Mouse (Mus musculus): ENCODE results near the gene Defb23. TPM values are rescaled to one million over a fixed set of nuclear protein-coding genes. Genes with fewer than 3 reads are reported as not detected.

Defb23 gene
- polyA plus RNA-seq, 1 experiment from 2014 or later, result not detected

- H3K9ac ChIP-seq (ENCODE audit: low read length), result no peak overlapping the region
- no peaks in the 10 kb centered on the region for H3K27me3 ChIP-seq (ENCODE audit: control insufficient read depth, insufficient read depth, low read length)
- no peaks in the 10 kb centered on the region for H3K4me1 ChIP-seq (ENCODE audit: control insufficient read depth, insufficient read depth, low read length)
- H3K9me3 ChIP-seq (replicated peaks; ENCODE audit: control insufficient read depth, low read length), result no peaks in the 10 kb centered on the region
- no peak for ATAC-seq (ENCODE audit: insufficient read depth, low FRiP score)
- H3K36me3 ChIP-seq (ENCODE audit: control insufficient read depth, insufficient read depth, low read length), result no peaks in the 10 kb centered on the region
- H3K4me3 ChIP-seq (replicated peaks; ENCODE audit: low read length), result no peak overlapping the region
- 90% methylated on average over 7 of the region's 7 CpGs for WGBS
- H3K4me2 ChIP-seq (ENCODE audit: low read depth, low read length), result no peak overlapping the region
- H3K27ac ChIP-seq (ENCODE audit: low read length), result no peak overlapping the region
Measured at GRCm38 (mm10) chr2:152481726-152482125, 17.3 kb upstream of the Defb23 start.

DNA sequence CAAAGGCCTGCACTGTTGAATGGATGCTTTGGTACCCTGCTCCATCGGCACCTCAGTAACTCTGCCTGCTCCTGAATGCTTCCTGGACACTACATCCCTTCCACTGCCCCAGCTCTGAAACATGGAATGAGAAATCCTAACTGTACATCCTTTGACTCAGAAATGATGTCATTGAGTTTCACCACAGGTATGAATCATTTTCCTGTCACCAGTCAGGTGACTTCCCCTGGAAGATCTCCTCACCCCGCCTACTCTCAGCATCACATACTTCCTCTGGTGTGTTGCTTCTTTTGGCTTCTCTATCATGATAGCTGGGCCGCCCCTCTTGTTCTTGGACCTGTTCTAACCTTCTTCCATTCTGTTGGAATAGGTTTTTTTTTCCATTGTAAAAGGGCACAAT, 16.5 kb upstream of the Defb23 start:
- Histone ChIP-seq H3K4me3 (replicated peaks; ENCODE audit: low read length) (no peak overlapping the region), H3K9ac (ENCODE audit: low read length) (no peak overlapping the region), H3K9me3 (replicated peaks; ENCODE audit: control insufficient read depth, low read length) (no peaks in the 10 kb centered on the region), H3K27ac (ENCODE audit: low read length) (no peak overlapping the region), H3K4me2 (ENCODE audit: low read depth, low read length) (no peak overlapping the region), H3K4me1 (ENCODE audit: control insufficient read depth, insufficient read depth, low read length) (no peaks in the 10 kb centered on the region), H3K36me3 (ENCODE audit: control insufficient read depth, insufficient read depth, low read length) (no peaks in the 10 kb centered on the region), H3K27me3 (ENCODE audit: control insufficient read depth, insufficient read depth, low read length) (no peaks in the 10 kb centered on the region)
- ATAC-seq (ENCODE audit: insufficient read depth, low FRiP score), result no peak
- 81% methylated on average over 3 of the region's 3 CpGs for WGBS

- 61% methylated on average over 2 of the region's 2 CpGs for WGBS
- Histone ChIP-seq H3K9ac (ENCODE audit: low read length) (no peak within 1 kb of the TSS), H3K36me3 (ENCODE audit: control insufficient read depth, insufficient read depth, low read length) (no peaks in the 10 kb centered on the region), H3K4me1 (ENCODE audit: control insufficient read depth, insufficient read depth, low read length) (no peaks in the 10 kb centered on the region), H3K27ac (ENCODE audit: low read length) (no peak within 1 kb of the TSS), H3K4me3 (replicated peaks; ENCODE audit: low read length) (no peak within 1 kb of the TSS), H3K27me3 (ENCODE audit: control insufficient read depth, insufficient read depth, low read length) (no peaks in the 10 kb centered on the region), H3K9me3 (replicated peaks; ENCODE audit: control insufficient read depth, low read length) (no peaks in the 10 kb centered on the region), H3K4me2 (ENCODE audit: low read depth, low read length) (no peak within 1 kb of the TSS)
- ATAC-seq (ENCODE audit: insufficient read depth, low FRiP score), result no peak
Measured at GRCm38 (mm10) chr2:152476763-152477162, 12.3 kb upstream of the Defb23 start, which contains the start of gene Defb20. Gene Defb20, plus strand, starts transcription at chr2:152477063.

DNA sequence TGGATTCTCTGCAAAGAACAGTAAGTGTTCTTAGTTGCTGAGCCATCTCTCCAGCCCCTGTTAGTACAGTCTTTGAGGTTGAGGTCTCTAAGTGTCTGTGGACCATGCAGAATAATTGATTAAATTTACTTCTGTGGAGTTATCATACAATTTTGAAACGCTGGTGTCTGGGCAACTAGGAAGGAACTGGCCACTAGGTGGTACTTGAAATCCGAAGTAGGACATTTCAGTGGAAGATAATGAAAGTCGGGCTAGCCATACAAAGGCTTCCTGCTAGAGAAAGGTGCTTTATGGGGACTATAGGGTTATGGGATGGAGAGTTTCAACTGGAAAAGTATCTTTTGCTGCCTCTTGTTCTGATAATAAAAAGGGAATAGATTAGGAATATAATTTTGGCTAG, 8.0 kb upstream of the Defb23 start:
- ATAC-seq (ENCODE audit: insufficient read depth, low FRiP score), result no peak
- Histone ChIP-seq H3K27me3 (ENCODE audit: control insufficient read depth, insufficient read depth, low read length) (no peaks in the 10 kb centered on the region), H3K27ac (ENCODE audit: low read length) (no peak overlapping the region), H3K9me3 (replicated peaks; ENCODE audit: control insufficient read depth, low read length) (no peaks in the 10 kb centered on the region), H3K4me1 (ENCODE audit: control insufficient read depth, insufficient read depth, low read length) (no peaks in the 10 kb centered on the region), H3K36me3 (ENCODE audit: control insufficient read depth, insufficient read depth, low read length) (no peaks in the 10 kb centered on the region), H3K9ac (ENCODE audit: low read length) (no peak overlapping the region), H3K4me2 (ENCODE audit: low read depth, low read length) (no peak overlapping the region), H3K4me3 (replicated peaks; ENCODE audit: low read length) (no peak overlapping the region)
- 19% methylated on average over 3 of the region's 3 CpGs for WGBS

DNA sequence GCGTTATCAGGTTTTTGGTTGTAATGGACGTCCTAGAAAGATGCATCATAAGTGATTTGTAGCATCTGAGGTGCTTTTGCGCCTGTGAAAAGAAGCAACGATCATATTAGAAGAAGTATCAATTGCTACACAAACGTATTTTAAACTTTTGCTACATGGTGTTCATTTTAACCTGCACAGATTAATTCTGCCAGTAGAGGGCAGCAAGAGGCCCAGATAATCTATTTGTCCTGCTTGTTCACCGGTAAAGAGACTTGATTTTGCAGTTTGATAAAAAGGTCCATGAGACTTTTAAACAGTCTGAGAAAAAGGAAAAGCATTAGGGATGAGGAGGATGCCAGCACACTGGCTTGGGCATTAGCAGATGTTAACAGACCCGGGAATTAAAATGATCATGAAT, 6.6 kb upstream of the Defb23 start:
- no peak overlapping the region for H3K4me3 ChIP-seq (replicated peaks; ENCODE audit: low read length)
- H3K9ac ChIP-seq (ENCODE audit: low read length), result no peak overlapping the region
- no peaks in the 10 kb centered on the region for H3K9me3 ChIP-seq (replicated peaks; ENCODE audit: control insufficient read depth, low read length)
- H3K27ac ChIP-seq (ENCODE audit: low read length), result no peak overlapping the region
- H3K4me1 ChIP-seq (ENCODE audit: control insufficient read depth, insufficient read depth, low read length), result no peaks in the 10 kb centered on the region
- ATAC-seq (ENCODE audit: insufficient read depth, low FRiP score), result no peak
- H3K4me2 ChIP-seq (ENCODE audit: low read depth, low read length), result no peak overlapping the region
- 30% methylated on average over 7 of the region's 7 CpGs for WGBS
- no peaks in the 10 kb centered on the region for H3K27me3 ChIP-seq (ENCODE audit: control insufficient read depth, insufficient read depth, low read length)
- H3K36me3 ChIP-seq (ENCODE audit: control insufficient read depth, insufficient read depth, low read length), result no peaks in the 10 kb centered on the region

DNA sequence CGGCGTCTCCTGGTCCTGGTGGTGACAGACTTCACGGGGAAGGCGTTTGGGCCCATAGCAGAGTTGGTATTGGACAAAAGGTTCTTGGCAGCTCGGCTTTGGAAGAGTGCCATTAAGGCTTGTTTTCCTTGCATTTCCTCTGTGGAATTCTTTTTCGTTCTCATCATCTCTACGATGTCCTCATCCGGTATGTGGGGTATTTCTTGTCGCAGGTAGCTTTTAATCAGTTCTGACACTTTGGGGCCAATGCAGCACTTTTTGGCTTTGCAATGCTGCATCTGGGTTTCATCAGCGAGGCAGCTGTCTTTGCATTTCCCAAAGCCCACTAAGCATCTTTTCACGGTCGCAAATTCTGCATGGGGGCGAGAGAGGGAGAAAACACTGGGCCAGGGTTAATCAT, 5.2 kb downstream of the Defb23 start:
- Histone ChIP-seq H3K27ac (ENCODE audit: low read length) (no peak overlapping the region), H3K9ac (ENCODE audit: low read length) (no peak overlapping the region), H3K27me3 (ENCODE audit: control insufficient read depth, insufficient read depth, low read length) (no peaks in the 10 kb centered on the region), H3K9me3 (replicated peaks; ENCODE audit: control insufficient read depth, low read length) (no peaks in the 10 kb centered on the region), H3K36me3 (ENCODE audit: control insufficient read depth, insufficient read depth, low read length) (no peaks in the 10 kb centered on the region), H3K4me2 (ENCODE audit: low read depth, low read length) (no peak overlapping the region), H3K4me1 (ENCODE audit: control insufficient read depth, insufficient read depth, low read length) (no peaks in the 10 kb centered on the region), H3K4me3 (replicated peaks; ENCODE audit: low read length) (no peak overlapping the region)
- 41% methylated on average over 13 of the region's 13 CpGs for WGBS
- ATAC-seq (ENCODE audit: insufficient read depth, low FRiP score), result no peak

- no peak overlapping the region for H3K27ac ChIP-seq (ENCODE audit: low read length)
- ATAC-seq (ENCODE audit: insufficient read depth, low FRiP score), result no peak
- no peaks in the 10 kb centered on the region for H3K9me3 ChIP-seq (replicated peaks; ENCODE audit: control insufficient read depth, low read length)
- no peaks in the 10 kb centered on the region for H3K27me3 ChIP-seq (ENCODE audit: control insufficient read depth, insufficient read depth, low read length)
- H3K36me3 ChIP-seq (ENCODE audit: control insufficient read depth, insufficient read depth, low read length), result no peaks in the 10 kb centered on the region
- no peaks in the 10 kb centered on the region for H3K4me1 ChIP-seq (ENCODE audit: control insufficient read depth, insufficient read depth, low read length)
- no peak overlapping the region for H3K4me2 ChIP-seq (ENCODE audit: low read depth, low read length)
- H3K9ac ChIP-seq (ENCODE audit: low read length), result no peak overlapping the region
- H3K4me3 ChIP-seq (replicated peaks; ENCODE audit: low read length), result no peak overlapping the region
- 69% methylated on average over 4 of the region's 4 CpGs for WGBS
Measured at GRCm38 (mm10) chr2:152452101-152452781, 12.2 kb downstream of the Defb23 start.

DNA sequence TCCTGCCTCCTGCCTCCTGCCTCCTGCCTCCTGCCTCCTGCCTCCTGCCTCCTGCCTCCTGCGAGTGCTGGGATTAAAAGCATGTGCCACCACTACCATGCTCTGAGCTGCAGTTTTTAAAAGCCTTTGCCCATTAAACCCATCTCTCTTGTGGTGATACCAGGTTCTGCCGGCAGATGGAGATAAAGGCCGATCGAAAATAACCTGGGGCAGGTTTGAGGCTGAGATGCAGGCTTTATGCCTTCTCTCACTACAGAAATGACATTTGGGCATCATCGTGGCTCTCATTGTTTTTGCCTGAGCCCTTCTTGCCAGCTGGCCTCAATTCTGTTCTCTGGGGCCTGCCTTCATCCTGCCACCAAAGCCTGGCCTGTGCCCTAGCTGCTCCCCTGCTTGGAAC, 14.2 kb downstream of the Defb23 start:
- no peaks in the 10 kb centered on the region for H3K9me3 ChIP-seq (replicated peaks; ENCODE audit: control insufficient read depth, low read length)
- 3% methylated on average over 5 of the region's 5 CpGs for WGBS
- H3K36me3 ChIP-seq (ENCODE audit: control insufficient read depth, insufficient read depth, low read length), result no peaks in the 10 kb centered on the region
- no peak overlapping the region for H3K4me2 ChIP-seq (ENCODE audit: low read depth, low read length)
- H3K27ac ChIP-seq (ENCODE audit: low read length), result no peak overlapping the region
- no peak for ATAC-seq (ENCODE audit: insufficient read depth, low FRiP score)
- no peaks in the 10 kb centered on the region for H3K4me1 ChIP-seq (ENCODE audit: control insufficient read depth, insufficient read depth, low read length)
- H3K9ac ChIP-seq (ENCODE audit: low read length), result no peak overlapping the region
- no peaks in the 10 kb centered on the region for H3K27me3 ChIP-seq (ENCODE audit: control insufficient read depth, insufficient read depth, low read length)
- H3K4me3 ChIP-seq (replicated peaks; ENCODE audit: low read length), result no peak overlapping the region

DNA sequence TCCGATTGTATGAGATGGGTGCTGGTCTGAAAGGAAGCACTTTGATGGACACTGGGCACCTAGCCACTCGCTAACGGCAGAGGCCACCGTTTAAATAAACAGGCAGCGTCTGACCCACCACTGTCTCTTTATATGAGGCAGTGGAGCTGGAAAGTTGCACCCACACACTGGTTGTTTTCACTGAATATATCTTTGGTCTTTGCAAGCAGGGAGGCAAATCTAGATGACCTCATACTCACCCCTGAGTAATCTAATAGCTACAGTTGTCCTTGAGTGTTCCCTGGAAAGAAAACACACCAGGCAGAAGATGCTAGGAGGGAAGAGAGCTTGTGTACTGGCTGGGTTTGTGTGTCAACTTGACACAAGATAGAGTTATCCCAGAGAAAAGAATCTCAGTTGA, 17.0 kb downstream of the Defb23 start:
- no peaks in the 10 kb centered on the region for H3K9me3 ChIP-seq (replicated peaks; ENCODE audit: control insufficient read depth, low read length)
- H3K9ac ChIP-seq (ENCODE audit: low read length), result no peak overlapping the region
- H3K27ac ChIP-seq (ENCODE audit: low read length), result no peak overlapping the region
- H3K36me3 ChIP-seq (ENCODE audit: control insufficient read depth, insufficient read depth, low read length), result no peaks in the 10 kb centered on the region
- no peak overlapping the region for H3K4me3 ChIP-seq (replicated peaks; ENCODE audit: low read length)
- H3K27me3 ChIP-seq (ENCODE audit: control insufficient read depth, insufficient read depth, low read length), result no peaks in the 10 kb centered on the region
- H3K4me1 ChIP-seq (ENCODE audit: control insufficient read depth, insufficient read depth, low read length), result no peaks in the 10 kb centered on the region
- ATAC-seq (ENCODE audit: insufficient read depth, low FRiP score), result no peak
- WGBS, result 18% methylated on average over 5 of the region's 5 CpGs
- no peak overlapping the region for H3K4me2 ChIP-seq (ENCODE audit: low read depth, low read length)
